Mouse (Mus musculus) gastrocnemius, adult 18-20 months (tissue): ENCODE results near the gene Shroom3. TPM values are rescaled to one million over a fixed set of nuclear protein-coding genes. Genes with fewer than 3 reads are reported as not detected.

Experiments
- DNase-seq: peaks from one replicate; pipeline ENCODE4 v3.0.0; 2021; ENCODE audit warnings: low spot score
- long read RNA-seq, 2 experiments: library from polyadenylated mRNA; stranded (forward); transcript quantifications; one replicate each; pipeline ENCODE4 v2.0.0; 2021
- total RNA-seq, 2 experiments: library from RNA; stranded (reverse); gene quantifications; 2 replicates each; pipeline ENCODE4 v1.2.3; 2021

The Shroom3 gene
- 1 to 10 TPM in 1 of 2 experiments, under 1 TPM in 1; 0.50 to 1.6 TPM for total RNA-seq
- long read RNA-seq, experiment 1, partial matches to known transcripts = 1 of 1 reads
- long read RNA-seq, experiment 1, other reads (novel, unspliced or antisense) = 0 of 1 reads
- long read RNA-seq, experiment 2, partial matches to known transcripts = 2 of 2 reads
- long read RNA-seq, experiment 2, other reads (novel, unspliced or antisense) = 0 of 2 reads

DNA sequence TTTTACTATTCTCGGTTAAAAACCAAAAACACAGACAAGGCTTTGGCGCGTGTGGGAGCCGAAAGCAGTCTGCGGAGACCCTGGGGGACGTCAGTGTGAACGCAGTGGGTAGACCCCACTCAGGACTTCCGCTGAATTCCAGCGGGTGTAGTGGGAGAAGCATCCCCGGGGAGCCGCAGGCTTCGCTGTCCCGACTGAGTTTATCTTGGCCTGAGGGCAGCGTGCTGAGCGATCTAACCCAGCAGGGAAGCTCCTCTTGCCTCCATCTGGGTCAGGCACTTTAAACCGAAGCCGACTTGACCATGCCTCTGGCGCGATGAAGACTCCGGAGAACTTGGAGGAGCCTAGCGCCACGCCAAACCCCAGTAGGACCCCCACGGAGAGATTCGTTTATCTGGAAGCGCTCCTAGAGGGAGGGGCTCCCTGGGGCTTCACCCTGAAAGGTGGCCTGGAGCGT lies at the start of gene Shroom3:
Gene Shroom3 (plus strand): TSS at position 85 of the 457 bp plus-strand sequence.
- DNase-seq = no peak

DNA sequence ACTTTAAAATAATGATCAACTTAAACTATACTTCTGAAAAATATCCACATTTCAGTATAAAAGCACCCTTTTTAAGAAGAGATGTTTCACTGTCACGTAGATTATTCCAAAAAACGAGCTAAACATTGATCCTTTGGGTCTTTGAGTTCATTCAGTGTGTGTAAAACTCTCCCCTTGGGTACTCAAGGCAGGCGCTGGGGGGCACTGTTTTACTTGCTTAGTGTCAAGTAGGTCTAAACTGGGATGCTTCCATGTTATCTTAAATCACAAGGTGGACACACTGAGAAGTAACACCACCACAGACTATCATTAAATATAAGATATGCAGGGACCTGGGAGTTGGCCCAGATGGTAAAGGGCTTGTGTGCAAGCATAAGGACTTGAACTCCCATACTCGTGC lies 49.7 kb upstream of the Shroom3 start:
- DNase-seq = no peak

DNA sequence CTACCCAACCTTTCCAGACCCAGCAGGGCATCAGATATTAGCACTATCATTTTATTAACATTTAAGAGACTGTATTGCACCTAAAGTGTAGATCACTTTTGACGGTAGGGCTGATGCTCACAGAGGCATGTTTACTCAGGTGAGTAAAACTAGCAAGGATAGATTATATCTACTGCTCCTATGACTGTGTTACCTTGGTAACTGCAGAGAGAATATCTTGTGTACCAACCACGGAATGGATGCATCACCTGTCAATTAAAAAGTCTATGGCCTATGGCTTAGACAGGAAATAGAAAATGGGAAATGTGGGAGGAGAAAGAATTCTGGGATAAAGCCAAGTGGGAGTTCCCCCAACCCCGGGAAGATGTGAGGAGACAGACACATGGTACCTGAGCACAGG lies 48.3 kb upstream of the Shroom3 start:
- DNase-seq = no peak

DNA sequence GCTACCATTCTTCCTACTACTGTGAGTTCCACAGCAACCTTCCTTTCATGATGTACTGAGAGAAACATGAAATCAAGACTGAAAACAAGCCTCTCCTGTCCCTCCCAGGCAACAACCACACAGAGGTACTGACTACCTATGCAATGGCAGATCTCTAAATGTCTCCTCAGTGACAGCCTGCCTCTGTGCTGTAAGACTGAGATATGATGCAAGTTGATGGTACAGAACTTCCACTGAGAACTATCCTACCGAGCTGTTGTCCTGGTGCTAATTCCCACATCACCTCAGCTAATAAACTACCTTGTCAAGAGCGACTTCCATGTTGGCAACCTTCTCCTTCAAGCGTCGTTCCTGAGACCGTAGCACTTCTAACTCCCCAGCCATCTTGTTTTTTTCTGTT lies 47.3 kb upstream of the Shroom3 start:
- DNase-seq = no peak

DNA sequence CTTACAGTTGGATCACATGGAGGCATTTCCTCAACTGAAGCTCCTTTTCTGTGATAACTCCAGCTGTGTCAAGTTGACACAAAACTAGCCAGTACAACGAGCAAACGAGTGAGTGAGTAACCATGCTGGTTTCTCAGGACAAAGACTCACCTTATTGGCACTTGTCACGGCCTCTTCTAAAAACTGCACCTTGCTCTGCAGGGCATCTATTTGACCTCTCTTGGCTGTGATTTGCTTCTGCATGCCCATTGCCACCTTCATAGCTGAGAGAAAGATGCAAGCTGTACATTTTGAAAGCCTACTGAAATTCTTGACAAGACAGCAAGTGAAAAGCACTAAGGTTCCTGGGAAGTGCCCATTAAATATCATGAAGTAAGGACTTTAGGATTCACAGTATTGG lies 42.4 kb upstream of the Shroom3 start:
- no peak for DNase-seq

DNA sequence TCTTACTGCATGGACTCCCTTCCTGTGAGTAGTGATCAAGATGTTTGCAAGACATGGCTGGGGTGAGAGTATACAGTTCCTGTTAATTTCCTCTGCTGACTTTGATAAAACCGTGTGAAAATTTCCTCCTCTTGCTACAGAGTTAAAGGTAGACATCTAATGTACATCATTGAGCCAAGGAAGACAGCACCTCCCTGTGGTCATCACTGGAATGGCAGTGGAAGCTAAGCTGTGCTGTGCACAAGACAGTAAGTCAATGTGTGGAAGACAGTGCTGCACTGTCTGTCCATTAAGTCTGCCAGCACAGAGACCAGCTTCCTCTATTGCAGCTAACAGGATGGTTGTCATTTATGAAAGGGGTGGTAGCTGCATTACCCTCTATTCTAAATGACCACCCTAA lies 27.0 kb upstream of the Shroom3 start:
- DNase-seq = peak; percentile 69

DNA sequence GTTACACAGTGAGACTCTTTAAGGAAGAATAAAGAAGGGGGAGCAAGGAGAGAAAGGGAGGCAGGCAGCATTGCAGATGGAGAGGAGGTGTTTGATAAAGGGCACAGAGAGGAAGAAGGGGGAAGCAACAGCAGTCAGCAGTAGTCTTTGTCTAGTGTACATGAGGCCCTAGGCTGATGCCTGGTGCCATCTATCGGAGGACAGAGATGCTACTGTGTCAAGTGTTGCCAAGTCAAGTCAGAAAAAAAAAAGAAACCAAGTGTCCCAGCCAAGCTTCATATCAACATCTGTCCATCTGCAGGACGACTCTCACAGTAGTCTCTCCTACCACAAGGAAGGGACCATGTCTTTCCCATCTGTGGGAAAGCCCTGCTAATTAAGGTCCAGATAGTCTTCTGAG lies 18.9 kb upstream of the Shroom3 start:
- DNase-seq = no peak

DNA sequence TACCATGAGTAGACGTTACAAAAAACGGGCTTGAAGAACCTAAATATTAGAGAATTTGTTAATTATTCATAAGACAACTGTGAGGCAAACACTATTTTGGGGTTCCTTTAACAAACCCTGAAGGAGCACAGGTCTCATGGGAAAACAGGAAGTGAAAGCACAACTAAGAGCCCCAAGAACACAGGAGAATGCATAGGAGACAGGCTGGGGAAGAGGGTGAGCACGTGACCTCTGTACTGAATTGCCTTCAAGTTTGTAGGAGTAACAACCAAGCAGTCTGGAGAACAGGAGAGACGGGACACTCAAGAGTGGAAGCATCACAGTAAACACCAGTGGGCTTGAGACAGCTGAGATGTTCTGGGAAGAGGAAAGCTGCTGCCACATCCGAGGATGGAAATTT lies 16.4 kb upstream of the Shroom3 start:
- no peak for DNase-seq

DNA sequence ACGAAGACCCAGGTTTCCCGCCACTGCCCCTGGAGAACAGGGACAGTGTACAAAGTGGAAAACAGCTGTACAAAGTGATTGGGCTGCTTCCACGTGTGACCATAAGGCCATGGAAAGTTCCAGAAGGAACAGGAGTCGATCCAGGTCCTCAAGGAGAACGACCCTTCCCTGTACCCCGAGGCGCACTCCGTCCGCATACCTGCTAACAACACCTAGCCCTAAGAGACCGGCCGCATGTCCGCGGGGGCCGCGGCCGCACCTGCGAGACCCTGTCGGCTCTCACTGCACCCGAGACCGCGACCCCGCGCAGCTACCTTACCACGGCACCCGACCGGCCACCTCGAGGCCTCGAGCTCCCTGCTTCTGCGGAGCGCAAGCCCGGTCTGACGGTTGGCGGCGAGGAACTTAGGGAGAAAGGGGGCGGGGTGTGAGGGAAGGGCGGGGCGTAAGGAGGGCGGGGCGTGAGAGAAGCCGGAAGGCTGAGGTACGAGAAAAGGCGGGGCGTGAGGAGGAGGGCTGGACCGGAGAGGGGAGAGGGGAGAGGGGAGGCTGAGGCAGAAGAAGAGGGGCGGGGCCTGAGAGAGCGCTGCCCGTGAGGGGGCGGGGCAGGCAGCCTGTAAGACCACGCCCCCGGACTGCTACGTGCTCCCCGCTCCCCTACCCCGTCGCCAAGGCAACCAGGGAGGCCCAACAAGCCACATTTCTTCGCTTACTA lies 8.2 kb upstream of the Shroom3 start, which contains the start of gene Ccdc158:
Gene Ccdc158 (minus strand): TSS at position 413 of the 715 bp plus-strand sequence.
- DNase-seq = peak; percentile 45

DNA sequence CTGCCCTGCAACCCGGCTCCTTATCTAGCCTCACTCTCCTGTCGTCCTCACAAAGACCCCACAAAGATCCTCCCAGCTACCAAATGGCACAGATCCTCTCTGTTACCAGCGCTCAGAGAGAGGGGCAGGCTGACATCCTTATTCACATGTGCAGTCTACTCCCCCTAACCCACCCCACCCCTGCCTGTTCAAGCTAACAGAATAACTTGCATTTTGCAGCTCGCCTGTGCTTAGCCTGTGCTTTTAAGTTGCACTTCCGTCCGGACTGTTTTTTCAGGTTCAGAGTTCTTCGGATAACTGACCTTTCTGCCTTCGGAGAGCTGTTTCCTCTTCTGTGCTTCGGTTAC lies 7.7 kb upstream of the Shroom3 start:
- DNase-seq = no peak

DNA sequence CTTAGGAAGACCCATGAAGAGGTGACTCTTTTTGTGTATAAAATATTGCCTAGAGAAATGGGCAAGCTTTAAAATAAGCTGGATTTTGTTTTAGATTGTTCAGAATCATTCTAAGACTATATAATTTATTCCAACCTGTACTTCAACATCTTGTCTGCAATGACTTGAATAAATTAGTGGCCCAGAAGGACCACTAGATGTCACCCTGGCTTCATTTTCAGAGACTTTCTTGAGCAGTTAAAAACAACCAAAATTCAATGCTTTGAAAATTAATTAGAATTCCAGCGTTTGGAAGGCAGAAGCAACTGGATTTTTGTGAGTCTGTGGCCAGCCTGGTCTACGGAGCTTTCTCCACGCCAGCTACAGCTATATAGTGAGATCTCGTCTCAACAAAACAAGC lies 3.8 kb upstream of the Shroom3 start:
- peak; percentile 24 for DNase-seq

DNA sequence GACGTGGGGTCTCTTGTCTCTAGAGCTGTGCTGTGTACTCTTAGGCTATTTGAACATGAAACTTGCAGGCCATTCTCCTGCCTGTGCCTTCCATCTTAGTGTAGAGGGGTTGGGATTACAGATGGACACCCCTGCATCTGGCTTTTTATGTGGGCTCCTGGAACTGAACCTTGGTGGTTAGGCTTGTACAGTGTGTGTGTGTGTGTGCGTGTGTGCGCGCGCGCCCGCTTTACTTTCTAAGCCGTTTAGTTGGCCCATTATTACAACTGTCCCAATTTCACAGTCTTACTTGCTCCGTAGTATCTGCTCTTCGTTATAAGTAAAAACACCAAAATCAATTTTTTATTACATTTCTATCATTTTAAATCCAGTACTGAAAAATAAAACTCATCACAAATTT lies 1.4 kb upstream of the Shroom3 start:
- no peak for DNase-seq

DNA sequence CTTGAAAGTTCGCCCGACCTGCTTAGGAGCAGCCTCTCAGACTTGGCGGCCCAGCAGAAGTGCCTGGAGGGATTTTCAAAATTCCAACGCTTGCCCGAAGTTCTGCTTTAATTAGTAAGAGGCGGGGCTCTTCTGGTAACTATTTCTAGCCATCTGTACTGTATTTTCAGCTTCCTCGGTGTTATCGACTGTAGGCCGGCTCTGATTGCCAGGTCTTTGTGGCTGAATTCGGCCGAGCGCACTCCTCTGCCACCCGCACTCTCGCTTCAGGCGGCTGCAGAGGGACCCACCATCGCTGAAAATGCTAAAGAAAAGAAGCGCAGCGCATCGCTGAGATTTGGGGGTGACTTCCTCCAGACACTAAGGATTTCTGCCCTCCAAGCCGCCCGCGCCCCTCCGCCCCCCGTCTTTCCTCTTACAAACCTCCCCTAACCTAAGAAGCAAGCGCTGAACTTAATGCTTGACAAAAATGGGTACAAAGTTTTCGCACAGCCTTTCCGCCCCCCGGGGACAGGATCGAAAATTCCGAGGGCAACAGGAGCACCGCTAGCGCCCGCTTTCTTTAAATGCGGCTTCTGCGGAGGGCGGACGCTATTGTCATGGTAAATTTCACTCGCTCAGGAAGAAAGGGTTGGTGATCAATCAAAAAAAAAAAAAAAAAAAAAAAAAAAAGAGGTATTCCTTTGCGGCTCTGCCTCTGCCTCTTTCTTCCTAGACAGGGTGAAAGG lies 450 bp upstream of the Shroom3 start:
- no peak for DNase-seq

DNA sequence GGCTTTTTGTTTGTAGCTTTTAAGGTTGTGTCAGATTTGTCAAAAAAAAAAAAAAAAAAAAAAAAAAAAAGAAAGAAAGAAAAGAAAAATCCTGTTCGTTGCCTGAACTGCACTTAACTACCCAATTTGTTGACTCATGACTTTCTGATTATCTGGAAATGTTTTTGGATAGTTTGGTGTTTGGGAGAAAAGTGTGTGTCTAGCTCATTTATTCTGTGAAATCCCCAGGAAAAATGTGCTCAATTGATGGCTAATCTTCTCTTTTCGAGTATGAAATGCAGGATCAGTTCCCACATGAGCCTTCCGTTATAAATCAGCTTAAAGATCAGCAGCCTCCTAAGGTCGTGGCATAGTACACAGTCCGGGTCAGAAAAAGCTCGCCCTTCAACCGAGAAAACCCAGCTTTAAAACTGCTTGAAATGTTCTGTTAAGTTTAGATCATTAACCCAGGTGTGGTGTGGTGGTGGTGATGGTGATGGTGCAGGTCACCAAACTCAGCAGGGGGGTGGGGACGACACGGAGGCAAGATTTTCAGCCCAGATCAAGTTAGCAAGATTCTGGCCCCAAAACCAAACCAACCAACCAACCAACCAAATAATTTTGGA lies 738 bp downstream of the Shroom3 start:
- no peak for DNase-seq

DNA sequence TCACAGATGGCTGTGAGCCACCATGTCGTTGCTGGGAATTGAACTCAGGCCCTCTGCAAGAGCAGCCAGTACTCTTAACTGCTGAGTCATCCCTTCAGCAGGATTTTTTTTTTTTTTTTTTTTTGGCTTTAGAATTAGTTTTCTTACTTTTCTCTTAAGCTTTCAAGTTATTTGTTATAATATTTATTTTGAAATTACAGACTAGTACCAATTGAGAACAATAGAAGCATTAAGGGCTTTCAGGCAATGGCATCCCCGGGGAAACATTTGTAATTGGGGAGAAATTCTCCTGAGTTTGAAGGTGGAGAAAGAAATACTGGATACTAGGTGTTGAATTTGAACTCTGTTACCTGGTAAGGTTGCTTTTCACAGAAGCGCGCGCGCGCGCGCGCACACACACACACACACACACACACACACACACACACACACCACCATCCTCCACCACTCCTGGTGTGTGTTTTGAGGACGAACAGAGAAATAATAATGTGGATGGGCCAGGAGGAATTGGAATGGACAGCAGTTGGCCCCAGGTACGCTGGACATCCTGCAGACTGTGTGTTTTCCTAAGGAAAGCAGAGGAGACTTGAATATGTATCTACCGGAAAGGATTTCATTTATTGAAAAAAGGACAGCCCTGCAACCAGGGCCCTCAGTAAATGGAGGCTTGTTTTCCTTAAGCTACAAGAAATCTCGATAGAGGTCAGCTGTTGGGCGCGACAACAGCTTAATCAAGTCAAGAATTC lies 1.7 kb downstream of the Shroom3 start:
- no peak for DNase-seq

DNA sequence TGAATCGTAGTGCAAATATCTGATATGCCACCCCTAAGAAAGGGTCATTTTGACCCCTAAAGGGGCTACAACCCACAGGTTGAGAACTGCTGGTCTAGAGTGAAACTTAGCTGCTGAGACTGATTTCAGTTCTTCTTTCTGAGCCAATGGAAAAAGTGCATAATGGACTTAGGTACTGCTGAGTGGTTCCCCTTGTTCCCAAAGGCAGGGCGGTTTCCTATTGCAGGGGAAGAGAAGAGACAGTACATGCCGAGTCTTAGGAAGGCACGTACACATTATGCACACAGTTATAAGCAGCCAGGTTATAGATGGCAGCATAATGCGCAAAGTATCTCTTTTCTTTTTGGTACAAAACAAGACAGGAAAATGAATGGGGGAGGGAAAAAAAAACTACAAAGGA lies 4.9 kb downstream of the Shroom3 start:
- DNase-seq = no peak

DNA sequence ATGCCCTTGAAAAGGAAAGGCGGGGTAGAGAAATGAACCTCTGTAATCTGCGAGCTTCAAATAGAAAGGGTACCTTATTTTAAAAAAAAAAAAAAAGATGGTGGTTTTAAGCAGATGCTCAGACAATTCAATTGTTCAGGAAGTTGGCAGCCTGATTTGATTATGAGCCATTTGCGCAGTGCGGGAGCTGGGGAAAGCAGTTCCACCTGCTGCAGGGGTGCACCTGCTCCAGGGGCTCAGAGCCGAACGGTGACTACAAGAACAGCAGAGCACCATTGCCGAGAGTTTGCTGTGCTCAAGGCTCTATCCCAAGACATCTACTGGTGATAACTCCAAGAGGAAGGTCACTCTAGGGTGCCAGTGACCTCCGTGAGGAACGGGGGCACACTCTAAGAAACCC lies 5.3 kb downstream of the Shroom3 start:
- DNase-seq = no peak

DNA sequence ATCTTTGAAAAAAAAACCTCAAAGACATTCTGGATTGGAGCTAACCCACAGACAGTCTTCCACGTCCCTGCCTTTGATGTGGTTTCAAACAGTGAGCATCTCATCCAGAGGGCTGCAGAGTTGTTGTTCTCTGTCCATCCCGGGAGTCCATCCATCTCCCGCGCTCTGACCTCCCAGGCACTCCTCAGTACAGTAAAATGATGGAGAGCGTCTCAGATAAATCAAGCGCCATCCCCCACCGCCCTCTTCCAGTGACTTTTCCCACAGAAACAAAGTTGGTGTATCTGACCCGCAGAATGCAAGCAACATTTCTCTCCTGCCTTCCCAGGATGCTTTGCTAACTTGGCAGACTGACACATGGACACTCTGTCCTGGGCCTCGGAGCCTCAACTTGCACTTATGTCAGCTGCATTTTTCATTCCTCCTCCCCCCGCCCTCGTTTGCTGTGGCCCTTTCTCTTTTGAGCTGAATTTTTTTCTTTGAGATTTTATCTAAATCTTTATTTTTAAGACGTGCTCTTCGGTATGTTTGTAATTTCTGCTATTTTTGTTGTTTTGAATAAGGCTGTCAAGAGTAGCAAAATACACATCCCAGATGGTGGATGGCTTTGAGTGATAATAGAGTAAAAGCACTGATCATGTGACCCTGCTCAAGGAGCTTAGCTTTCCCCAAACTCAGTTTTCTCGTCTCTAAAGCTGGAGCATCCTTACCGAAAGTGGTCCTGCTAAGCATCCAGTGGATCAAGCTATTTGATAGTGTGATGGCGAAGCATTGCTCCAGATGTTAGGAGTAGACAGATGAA lies 9.2 kb downstream of the Shroom3 start:
- DNase-seq = no peak

DNA sequence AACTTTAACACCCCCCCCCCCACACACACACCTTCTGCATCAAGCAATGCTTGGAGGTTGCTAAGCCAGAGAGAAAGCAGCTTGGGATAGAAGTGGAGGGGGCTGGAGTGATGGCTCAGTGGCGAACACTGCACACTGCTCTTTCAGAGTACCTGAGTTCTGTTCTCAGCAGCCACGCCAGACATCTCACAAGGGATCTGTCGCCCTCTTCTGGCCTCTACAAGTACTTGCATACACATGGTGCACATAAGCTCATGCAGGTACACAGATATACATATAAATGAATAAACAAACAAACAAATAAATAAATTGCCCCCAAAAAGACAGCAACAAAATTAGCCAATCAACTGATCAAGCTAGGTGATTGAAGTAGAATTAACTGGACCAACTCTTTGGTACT lies 10.5 kb downstream of the Shroom3 start:
- no peak for DNase-seq

DNA sequence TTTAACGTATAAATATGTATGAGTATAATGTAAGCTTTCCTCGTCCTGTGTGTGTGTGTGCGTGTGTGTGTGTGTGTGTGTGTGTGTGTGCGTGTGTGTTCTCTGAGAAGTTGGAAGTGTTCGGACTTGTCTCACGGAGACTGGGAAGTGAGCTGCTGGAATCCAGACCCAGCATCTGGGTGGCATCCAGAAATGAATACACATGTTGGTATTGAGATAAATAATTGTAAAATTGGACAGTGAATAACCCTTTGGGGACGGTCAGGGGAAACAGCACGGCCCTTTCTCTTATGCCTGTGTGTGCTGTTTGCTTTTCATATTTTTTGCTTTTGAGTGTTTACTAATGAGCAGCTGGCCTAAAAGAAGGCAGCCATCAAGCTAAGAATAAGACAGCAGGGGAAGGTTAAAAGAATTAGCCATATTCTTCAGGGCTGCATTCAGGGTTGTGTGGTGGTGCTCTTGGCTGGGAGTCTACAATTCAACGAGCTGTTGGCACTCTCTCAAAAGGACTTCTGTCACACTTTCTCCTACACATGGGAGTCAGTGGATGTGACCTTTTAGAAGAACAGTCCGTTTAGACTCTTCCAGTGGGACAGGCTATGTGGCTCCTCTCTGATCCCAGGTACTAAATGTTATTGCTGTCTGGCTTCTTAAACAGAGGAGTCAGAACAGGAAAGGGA lies 11.2 kb downstream of the Shroom3 start:
- no peak for DNase-seq
